Mouse (Mus musculus): ENCODE data around the gene Dad1. TPM values are rescaled to one million over a fixed set of nuclear protein-coding genes. Genes with fewer than 3 reads are reported as not detected.

Dad1 gene
- polyA plus RNA-seq, 1 experiment = 625 TPM

GRCm38 (mm10) chr14:54204786-54205185 lies 49.1 kb downstream of the Dad1 start:
- H3K27ac ChIP-seq (ENCODE audit: control insufficient read depth, insufficient read depth, low read depth, low read length) = no peak overlapping the region
- TF ChIP-seq POLR2A (IDR thresholded peaks at IDR 0.05; ENCODE audit: control insufficient read depth, low read depth, low read length) (no peak), CTCF (IDR thresholded peaks at IDR 0.05; ENCODE audit: control insufficient read depth, insufficient read depth, insufficient replicate concordance, low read depth, low read length) (no peak)
- no peak overlapping the region for H3K4me3 ChIP-seq (ENCODE audit: control insufficient read depth, low read depth, low read length)
- H3K36me3 ChIP-seq (ENCODE audit: control insufficient read depth, insufficient read depth, low read length) = no peaks in the 10 kb centered on the region
- no peaks in the 10 kb centered on the region for H3K4me1 ChIP-seq (ENCODE audit: control insufficient read depth, insufficient read depth, low read length)
- no peaks in the 10 kb centered on the region for H3K27me3 ChIP-seq (ENCODE audit: control insufficient read depth, insufficient read depth, low read length)

GRCm38 (mm10) chr14:54204311-54204710 lies 49.6 kb downstream of the Dad1 start:
- TF ChIP-seq POLR2A (IDR thresholded peaks at IDR 0.05; ENCODE audit: control insufficient read depth, low read depth, low read length) = no peak
- TF ChIP-seq CTCF (IDR thresholded peaks at IDR 0.05; ENCODE audit: control insufficient read depth, insufficient read depth, insufficient replicate concordance, low read depth, low read length) = no peak
- Histone ChIP-seq H3K4me1 (ENCODE audit: control insufficient read depth, insufficient read depth, low read length) (no peaks in the 10 kb centered on the region), H3K27me3 (ENCODE audit: control insufficient read depth, insufficient read depth, low read length) (no peaks in the 10 kb centered on the region), H3K36me3 (ENCODE audit: control insufficient read depth, insufficient read depth, low read length) (no peaks in the 10 kb centered on the region), H3K27ac (ENCODE audit: control insufficient read depth, insufficient read depth, low read depth, low read length) (no peak overlapping the region), H3K4me3 (ENCODE audit: control insufficient read depth, low read depth, low read length) (no peak overlapping the region)

GRCm38 (mm10) chr14:54203776-54204175 lies 50.1 kb downstream of the Dad1 start:
- Histone ChIP-seq H3K27ac (ENCODE audit: control insufficient read depth, insufficient read depth, low read depth, low read length) (no peak overlapping the region), H3K4me3 (ENCODE audit: control insufficient read depth, low read depth, low read length) (no peak overlapping the region), H3K36me3 (ENCODE audit: control insufficient read depth, insufficient read depth, low read length) (no peaks in the 10 kb centered on the region), H3K4me1 (ENCODE audit: control insufficient read depth, insufficient read depth, low read length) (no peaks in the 10 kb centered on the region), H3K27me3 (ENCODE audit: control insufficient read depth, insufficient read depth, low read length) (no peaks in the 10 kb centered on the region)
- no peak for TF ChIP-seq POLR2A (IDR thresholded peaks at IDR 0.05; ENCODE audit: control insufficient read depth, low read depth, low read length)

- TF ChIP-seq CTCF (IDR thresholded peaks at IDR 0.05; ENCODE audit: control insufficient read depth, insufficient read depth, insufficient replicate concordance, low read depth, low read length) (no peak), POLR2A (IDR thresholded peaks at IDR 0.05; ENCODE audit: control insufficient read depth, low read depth, low read length) (no peak)
Observed at GRCm38 (mm10) chr14:54203207-54203606, 50.7 kb downstream of the Dad1 start.

GRCm38 (mm10) chr14:54200363-54200762 lies 53.5 kb downstream of the Dad1 start:
- Histone ChIP-seq H3K4me3 (ENCODE audit: control insufficient read depth, low read depth, low read length) (no peak overlapping the region), H3K36me3 (ENCODE audit: control insufficient read depth, insufficient read depth, low read length) (no peaks in the 10 kb centered on the region), H3K27ac (ENCODE audit: control insufficient read depth, insufficient read depth, low read depth, low read length) (no peak overlapping the region), H3K4me1 (ENCODE audit: control insufficient read depth, insufficient read depth, low read length) (no peaks in the 10 kb centered on the region), H3K27me3 (ENCODE audit: control insufficient read depth, insufficient read depth, low read length) (no peaks in the 10 kb centered on the region)
- no peak for TF ChIP-seq POLR2A (IDR thresholded peaks at IDR 0.05; ENCODE audit: control insufficient read depth, low read depth, low read length)
- TF ChIP-seq CTCF (IDR thresholded peaks at IDR 0.05; ENCODE audit: control insufficient read depth, insufficient read depth, insufficient replicate concordance, low read depth, low read length) = no peak

More at GRCm38 (mm10) chr14:54203207-54203606, 50.7 kb downstream of the Dad1 start:
- Histone ChIP-seq H3K36me3 (ENCODE audit: control insufficient read depth, insufficient read depth, low read length) (no peaks in the 10 kb centered on the region), H3K4me1 (ENCODE audit: control insufficient read depth, insufficient read depth, low read length) (no peaks in the 10 kb centered on the region), H3K4me3 (ENCODE audit: control insufficient read depth, low read depth, low read length) (no peak overlapping the region), H3K27ac (ENCODE audit: control insufficient read depth, insufficient read depth, low read depth, low read length) (no peak overlapping the region), H3K27me3 (ENCODE audit: control insufficient read depth, insufficient read depth, low read length) (no peaks in the 10 kb centered on the region)

GRCm38 (mm10) chr14:54199662-54200061 lies 54.2 kb downstream of the Dad1 start:
- Histone ChIP-seq H3K4me3 (ENCODE audit: control insufficient read depth, low read depth, low read length) (no peak overlapping the region), H3K27ac (ENCODE audit: control insufficient read depth, insufficient read depth, low read depth, low read length) (no peak overlapping the region), H3K4me1 (ENCODE audit: control insufficient read depth, insufficient read depth, low read length) (no peaks in the 10 kb centered on the region), H3K36me3 (ENCODE audit: control insufficient read depth, insufficient read depth, low read length) (no peaks in the 10 kb centered on the region), H3K27me3 (ENCODE audit: control insufficient read depth, insufficient read depth, low read length) (no peaks in the 10 kb centered on the region)
- TF ChIP-seq POLR2A (IDR thresholded peaks at IDR 0.05; ENCODE audit: control insufficient read depth, low read depth, low read length) (no peak), CTCF (IDR thresholded peaks at IDR 0.05; ENCODE audit: control insufficient read depth, insufficient read depth, insufficient replicate concordance, low read depth, low read length) (no peak)

GRCm38 (mm10) chr14:54197740-54198139 lies 56.2 kb downstream of the Dad1 start:
- TF ChIP-seq CTCF (IDR thresholded peaks at IDR 0.05; ENCODE audit: control insufficient read depth, insufficient read depth, insufficient replicate concordance, low read depth, low read length) (no peak), POLR2A (IDR thresholded peaks at IDR 0.05; ENCODE audit: control insufficient read depth, low read depth, low read length) (no peak)
- Histone ChIP-seq H3K4me3 (ENCODE audit: control insufficient read depth, low read depth, low read length) (no peak overlapping the region), H3K4me1 (ENCODE audit: control insufficient read depth, insufficient read depth, low read length) (no peaks in the 10 kb centered on the region), H3K27ac (ENCODE audit: control insufficient read depth, insufficient read depth, low read depth, low read length) (no peak overlapping the region), H3K36me3 (ENCODE audit: control insufficient read depth, insufficient read depth, low read length) (no peaks in the 10 kb centered on the region), H3K27me3 (ENCODE audit: control insufficient read depth, insufficient read depth, low read length) (no peaks in the 10 kb centered on the region)

- no peak overlapping the region for H3K27ac ChIP-seq (ENCODE audit: control insufficient read depth, insufficient read depth, low read depth, low read length)
- H3K27me3 ChIP-seq (ENCODE audit: control insufficient read depth, insufficient read depth, low read length) = no peaks in the 10 kb centered on the region
- H3K36me3 ChIP-seq (ENCODE audit: control insufficient read depth, insufficient read depth, low read length) = no peaks in the 10 kb centered on the region
- no peaks in the 10 kb centered on the region for H3K4me1 ChIP-seq (ENCODE audit: control insufficient read depth, insufficient read depth, low read length)
- no peak overlapping the region for H3K4me3 ChIP-seq (ENCODE audit: control insufficient read depth, low read depth, low read length)
- TF ChIP-seq CTCF (IDR thresholded peaks at IDR 0.05; ENCODE audit: control insufficient read depth, insufficient read depth, insufficient replicate concordance, low read depth, low read length) (no peak), POLR2A (IDR thresholded peaks at IDR 0.05; ENCODE audit: control insufficient read depth, low read depth, low read length) (no peak)
Observed at GRCm38 (mm10) chr14:54195838-54196423, 58.0 kb downstream of the Dad1 start.
